Mouse (Mus musculus): ENCODE data around the gene Ccl27a. TPM values are rescaled to one million over a fixed set of nuclear protein-coding genes. Genes with fewer than 3 reads are reported as not detected.
A peak's percentile ranks its signal among the peaks of the same experiment; 100 is the strongest.

The Ccl27a gene
- polyA plus RNA-seq, 1 experiment from 2014 or later = 281 TPM

DNA sequence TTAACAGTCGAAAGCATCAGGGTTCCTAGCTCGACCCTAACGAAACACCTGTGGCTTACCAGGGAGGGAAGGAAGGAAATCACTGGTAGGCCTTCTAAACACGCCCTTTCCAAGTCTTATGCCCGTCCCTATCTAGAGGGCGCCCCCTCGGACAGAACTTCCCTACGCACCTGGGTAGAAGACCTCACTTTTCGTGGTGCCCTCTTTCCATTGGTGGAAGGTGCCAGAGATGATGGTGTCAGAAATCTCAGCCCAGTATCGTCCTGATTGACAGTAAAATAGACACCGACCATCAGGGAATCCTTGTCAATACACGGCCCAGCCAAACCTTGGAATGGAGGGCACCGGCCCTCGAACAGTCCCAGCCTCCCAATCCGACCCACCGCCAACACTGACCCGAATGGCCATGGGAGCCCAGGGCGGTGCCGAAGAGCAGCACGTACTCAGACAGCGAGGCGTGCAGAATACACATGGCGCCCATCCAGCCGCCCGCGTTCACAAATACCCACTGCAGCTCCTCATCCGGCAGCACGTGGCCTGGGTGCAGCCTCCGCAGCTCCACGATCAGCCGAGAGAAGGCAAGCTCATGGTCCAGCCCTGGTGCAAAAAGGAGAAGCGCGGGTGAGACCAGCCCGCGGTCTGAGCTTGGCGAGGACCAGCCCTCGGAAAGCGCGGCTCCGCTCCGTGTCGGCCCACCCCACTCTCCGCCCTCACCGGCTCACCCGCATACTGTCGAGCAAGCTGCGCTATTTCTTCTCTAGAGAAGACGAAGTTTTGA, 33.5 kb downstream of the Ccl27a start:
- Histone ChIP-seq H3K9ac (replicated peaks; ENCODE audit: low read depth, low read length) (peak overlapping the region; percentile 70), H3K27ac (ENCODE audit: low read depth, low read length) (peak overlapping the region; percentile 73), H3K4me2 (ENCODE audit: low read depth, low read length) (peak overlapping the region; percentile 83), H3K36me3 (ENCODE audit: control insufficient read depth, insufficient read depth, low read length) (no peaks in the 10 kb centered on the region), H3K27me3 (ENCODE audit: control insufficient read depth, insufficient read depth, low read length) (no peaks in the 10 kb centered on the region), H3K4me1 (ENCODE audit: control insufficient read depth, insufficient read depth, low read length) (peaks cover 14% of the 10 kb centered on the region), H3K4me3 (ENCODE audit: low read depth, low read length) (peak overlapping the region; percentile 53), H3K9me3 (ENCODE audit: control insufficient read depth, low read length) (no peaks in the 10 kb centered on the region)
- peak; percentile 82 for ATAC-seq (ENCODE audit: low read depth)
- under 1% methylated on average over 48 of the region's 48 CpGs for WGBS

DNA sequence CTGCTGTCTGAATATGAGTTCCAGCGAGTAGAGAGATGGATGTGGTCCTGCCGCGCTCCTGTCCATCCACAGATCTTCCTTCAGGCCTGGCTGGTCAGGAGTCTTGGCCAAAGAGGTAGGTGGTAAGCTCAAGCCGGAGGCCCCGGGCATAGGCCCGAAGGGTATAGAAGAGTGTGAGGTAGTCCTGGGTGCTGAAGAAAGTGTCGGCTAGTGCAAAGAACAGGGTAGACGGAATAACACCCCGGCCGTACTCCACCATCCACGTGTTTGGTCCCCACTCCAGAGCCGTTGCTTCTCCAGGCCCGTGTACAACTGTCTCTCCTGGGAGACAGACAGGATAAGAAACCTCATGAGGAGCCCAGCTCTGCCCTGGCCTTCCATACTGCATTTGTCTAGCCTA, 34.8 kb downstream of the Ccl27a start:
- H3K4me1 ChIP-seq (ENCODE audit: control insufficient read depth, insufficient read depth, low read length) = peaks cover 14% of the 10 kb centered on the region
- no peak overlapping the region for H3K4me2 ChIP-seq (ENCODE audit: low read depth, low read length)
- ATAC-seq (ENCODE audit: low read depth) = no peak
- no peaks in the 10 kb centered on the region for H3K9me3 ChIP-seq (ENCODE audit: control insufficient read depth, low read length)
- WGBS = 94% methylated on average over 13 of the region's 13 CpGs
- no peaks in the 10 kb centered on the region for H3K36me3 ChIP-seq (ENCODE audit: control insufficient read depth, insufficient read depth, low read length)
- no peak overlapping the region for H3K9ac ChIP-seq (replicated peaks; ENCODE audit: low read depth, low read length)
- no peak overlapping the region for H3K27ac ChIP-seq (ENCODE audit: low read depth, low read length)
- H3K27me3 ChIP-seq (ENCODE audit: control insufficient read depth, insufficient read depth, low read length) = no peaks in the 10 kb centered on the region
- no peak overlapping the region for H3K4me3 ChIP-seq (ENCODE audit: low read depth, low read length)

- no peak for ATAC-seq (ENCODE audit: low read depth)
- H3K27ac ChIP-seq (ENCODE audit: low read depth, low read length) = no peak overlapping the region
- H3K36me3 ChIP-seq (ENCODE audit: control insufficient read depth, insufficient read depth, low read length) = no peaks in the 10 kb centered on the region
- H3K4me3 ChIP-seq (ENCODE audit: low read depth, low read length) = no peak overlapping the region
- H3K27me3 ChIP-seq (ENCODE audit: control insufficient read depth, insufficient read depth, low read length) = no peaks in the 10 kb centered on the region
- H3K4me1 ChIP-seq (ENCODE audit: control insufficient read depth, insufficient read depth, low read length) = peaks cover 14% of the 10 kb centered on the region
- no peak overlapping the region for H3K9ac ChIP-seq (replicated peaks; ENCODE audit: low read depth, low read length)
- 68% methylated on average over 1 of the region's 1 CpGs for WGBS
- no peaks in the 10 kb centered on the region for H3K9me3 ChIP-seq (ENCODE audit: control insufficient read depth, low read length)
- no peak overlapping the region for H3K4me2 ChIP-seq (ENCODE audit: low read depth, low read length)
These were observed 35.8 kb downstream of the Ccl27a start for GRCm38 (mm10) chr4:41738256-41738603.

DNA sequence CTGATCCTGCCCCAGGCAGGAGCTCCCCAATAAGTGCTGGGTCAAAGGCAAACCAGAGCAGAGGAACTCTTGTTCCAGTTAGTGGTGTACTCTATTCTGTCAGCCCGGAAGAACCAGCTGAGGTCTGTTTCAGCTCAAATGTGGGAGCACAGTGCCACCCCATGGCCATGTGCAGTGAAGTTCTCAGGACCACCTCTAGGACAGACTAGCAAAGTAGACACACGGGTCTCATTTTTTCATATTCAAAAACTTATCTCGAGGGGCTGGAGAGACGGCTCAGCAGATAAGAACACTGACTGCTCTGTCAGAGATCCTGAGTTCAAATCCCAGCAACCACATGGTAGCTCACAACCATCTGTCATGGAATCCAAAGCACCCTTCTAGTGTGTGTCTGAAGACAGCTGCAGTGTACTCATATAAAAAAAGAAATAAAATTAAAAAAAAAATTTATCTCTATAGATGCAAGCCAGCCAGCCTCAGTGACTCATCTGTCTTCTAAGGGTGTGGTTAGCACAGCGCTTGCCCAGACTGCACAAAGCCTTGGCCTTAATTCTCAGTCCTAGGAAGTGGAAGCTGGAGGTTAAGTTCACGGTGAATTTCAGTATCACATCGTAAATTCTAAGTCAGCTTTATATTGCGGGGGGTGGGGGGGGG, 36.3 kb downstream of the Ccl27a start:
- ATAC-seq (ENCODE audit: low read depth) = peak; percentile 52; the same call in 1 of the 2 replicates
- no peak overlapping the region for H3K4me3 ChIP-seq (ENCODE audit: low read depth, low read length)
- no peak overlapping the region for H3K27ac ChIP-seq (ENCODE audit: low read depth, low read length)
- WGBS = 44% methylated on average over 8 of the region's 8 CpGs
- H3K9me3 ChIP-seq (ENCODE audit: control insufficient read depth, low read length) = no peaks in the 10 kb centered on the region
- H3K4me2 ChIP-seq (ENCODE audit: low read depth, low read length) = no peak overlapping the region
- H3K4me1 ChIP-seq (ENCODE audit: control insufficient read depth, insufficient read depth, low read length) = peaks cover 14% of the 10 kb centered on the region
- 0 out of 2 replicates have a peak, but pooled peaks cover 3% of the 10 kb centered on the region for H3K27me3 ChIP-seq (ENCODE audit: control insufficient read depth, insufficient read depth, low read length)
- H3K36me3 ChIP-seq (ENCODE audit: control insufficient read depth, insufficient read depth, low read length) = no peaks in the 10 kb centered on the region
- H3K9ac ChIP-seq (replicated peaks; ENCODE audit: low read depth, low read length) = no peak overlapping the region

- H3K27me3 ChIP-seq (ENCODE audit: control insufficient read depth, insufficient read depth, low read length) = peaks cover 20% of the 10 kb centered on the region
These were observed 42.8 kb downstream of the Ccl27a start, which contains the start of gene Arid3c for GRCm38 (mm10) chr4:41731052-41731765. Gene Arid3c, minus strand, starts transcription at chr4:41731142.

DNA sequence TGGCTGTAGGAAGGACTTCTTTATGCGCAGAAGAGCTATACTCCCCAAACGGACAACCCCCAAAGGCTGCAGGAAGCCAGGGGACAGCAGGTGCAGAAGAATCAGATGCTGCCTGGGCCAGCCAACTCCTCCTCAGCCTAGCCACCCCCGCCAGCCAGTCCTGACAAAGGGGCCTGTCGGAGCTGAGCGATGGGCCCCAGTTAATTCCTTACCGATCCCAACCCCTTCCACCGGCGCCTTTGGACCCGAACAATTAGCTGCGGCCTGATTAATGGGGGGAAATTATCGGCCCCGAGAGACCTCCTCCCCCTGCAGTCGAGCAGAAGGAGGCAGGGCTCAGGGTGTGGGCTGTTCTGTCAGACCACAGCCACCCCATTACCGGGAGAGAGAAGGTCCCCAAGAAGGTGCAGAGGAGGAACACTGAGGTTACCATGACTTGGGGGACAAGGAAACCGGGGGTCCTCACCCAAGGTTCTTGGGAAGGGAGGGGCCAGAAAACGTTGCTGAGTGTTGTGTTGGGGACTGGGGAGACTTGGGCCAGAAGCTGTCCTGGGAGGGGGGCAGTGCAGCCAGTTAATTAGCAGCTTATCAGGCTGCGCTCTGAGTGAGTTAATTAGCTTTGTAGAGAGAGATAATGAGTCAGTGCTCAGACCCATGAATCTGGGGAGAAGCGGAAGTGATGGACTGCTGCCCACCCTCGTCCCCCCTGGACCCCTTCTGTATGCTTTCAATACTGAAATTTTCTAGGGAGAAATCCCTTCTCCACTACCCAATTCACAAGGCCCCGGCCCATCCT, 47.0 kb downstream of the Ccl27a start:
- peaks cover 26% of the 10 kb centered on the region for H3K4me1 ChIP-seq (ENCODE audit: control insufficient read depth, insufficient read depth, low read length)
- peak overlapping the region; percentile 29; the same call in 1 of the 2 replicates for H3K4me2 ChIP-seq (ENCODE audit: low read depth, low read length)
- WGBS = 6% methylated on average over 20 of the region's 20 CpGs
- H3K4me3 ChIP-seq (ENCODE audit: low read depth, low read length) = no peak overlapping the region
- 0 out of 2 replicates have a peak overlapping the region, but pooled peaks have one; percentile 7 for H3K9ac ChIP-seq (replicated peaks; ENCODE audit: low read depth, low read length)
- peak; percentile 24; the same call in 1 of the 2 replicates for ATAC-seq (ENCODE audit: low read depth)
- peak overlapping the region; percentile 62 for H3K27ac ChIP-seq (ENCODE audit: low read depth, low read length)
- H3K36me3 ChIP-seq (ENCODE audit: control insufficient read depth, insufficient read depth, low read length) = no peaks in the 10 kb centered on the region
- H3K9me3 ChIP-seq (ENCODE audit: control insufficient read depth, low read length) = no peaks in the 10 kb centered on the region
- H3K27me3 ChIP-seq (ENCODE audit: control insufficient read depth, insufficient read depth, low read length) = peaks cover 20% of the 10 kb centered on the region

More at GRCm38 (mm10) chr4:41731052-41731765, 42.8 kb downstream of the Ccl27a start, which contains the start of gene Arid3c:
- Histone ChIP-seq H3K9me3 (ENCODE audit: control insufficient read depth, low read length) (no peaks in the 10 kb centered on the region), H3K4me1 (ENCODE audit: control insufficient read depth, insufficient read depth, low read length) (peaks cover 12% of the 10 kb centered on the region; the same call in 1 of the 2 replicates), H3K36me3 (ENCODE audit: control insufficient read depth, insufficient read depth, low read length) (no peaks in the 10 kb centered on the region), H3K4me3 (ENCODE audit: low read depth, low read length) (peak within 1 kb of the TSS; percentile 33), H3K4me2 (ENCODE audit: low read depth, low read length) (peak within 1 kb of the TSS; percentile 63), H3K27ac (ENCODE audit: low read depth, low read length) (no peak within 1 kb of the TSS), H3K9ac (replicated peaks; ENCODE audit: low read depth, low read length) (peak within 1 kb of the TSS; percentile 21; the same call in 1 of the 2 replicates)
- 2% methylated on average over 50 of the region's 50 CpGs for whole genome bisulfite sequencing
- 0 out of 2 replicates have a peak, but pooled peaks have one; percentile 19 for ATAC-seq (ENCODE audit: low read depth)

DNA sequence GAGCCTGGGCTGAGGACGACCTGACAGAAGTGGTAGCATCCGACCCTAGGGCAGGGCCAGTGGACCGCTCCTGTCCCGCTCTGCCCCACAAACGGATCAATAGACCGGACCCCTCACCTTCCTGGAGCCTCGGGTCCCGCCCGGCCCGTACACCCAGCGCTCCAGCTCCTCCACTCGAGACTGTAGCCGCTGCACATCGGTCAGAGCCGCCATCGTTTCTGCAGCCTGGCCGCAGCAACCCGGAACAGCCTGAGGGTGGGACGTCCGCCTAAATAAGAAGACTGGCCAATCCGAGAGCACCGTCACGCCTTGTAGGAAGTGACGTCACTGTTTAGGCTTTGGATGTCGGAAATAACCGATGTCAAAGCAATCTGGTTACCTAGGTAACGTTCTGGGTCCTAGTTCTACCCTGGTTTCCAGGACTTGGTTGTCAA, 51.1 kb downstream of the Ccl27a start, which contains the start of gene Dctn3:
Dctn3 (minus strand) TSS at position 253 of the 434 bp plus-strand sequence.
- under 1% methylated on average over 27 of the region's 27 CpGs for WGBS
- no peaks in the 10 kb centered on the region for H3K9me3 ChIP-seq (ENCODE audit: control insufficient read depth, low read length)
- H3K4me2 ChIP-seq (ENCODE audit: low read depth, low read length) = peak within 1 kb of the TSS; percentile 58
- peak within 1 kb of the TSS; percentile 52 for H3K27ac ChIP-seq (ENCODE audit: low read depth, low read length)
- peaks cover 29% of the 10 kb centered on the region for H3K4me1 ChIP-seq (ENCODE audit: control insufficient read depth, insufficient read depth, low read length)
- H3K36me3 ChIP-seq (ENCODE audit: control insufficient read depth, insufficient read depth, low read length) = peaks cover 24% of the 10 kb centered on the region
- peak; percentile 94 for ATAC-seq (ENCODE audit: low read depth)
- peak within 1 kb of the TSS; percentile 89 for H3K9ac ChIP-seq (replicated peaks; ENCODE audit: low read depth, low read length)
- H3K4me3 ChIP-seq (ENCODE audit: low read depth, low read length) = peak within 1 kb of the TSS; percentile 75
- peaks cover 5% of the 10 kb centered on the region for H3K27me3 ChIP-seq (ENCODE audit: control insufficient read depth, insufficient read depth, low read length)

All from neural tube, embryonic 14.5 days (tissue).